Mouse (Mus musculus): ENCODE data around the gene Trp53i13. TPM values are rescaled to one million over a fixed set of nuclear protein-coding genes. Genes with fewer than 3 reads are reported as not detected.
A peak's percentile ranks its signal among the peaks of the same experiment; 100 is the strongest.

The Trp53i13 gene
- total and polyA plus RNA-seq, 2 experiments from 2014 or later: 7.5 to 11.5 TPM

DNA sequence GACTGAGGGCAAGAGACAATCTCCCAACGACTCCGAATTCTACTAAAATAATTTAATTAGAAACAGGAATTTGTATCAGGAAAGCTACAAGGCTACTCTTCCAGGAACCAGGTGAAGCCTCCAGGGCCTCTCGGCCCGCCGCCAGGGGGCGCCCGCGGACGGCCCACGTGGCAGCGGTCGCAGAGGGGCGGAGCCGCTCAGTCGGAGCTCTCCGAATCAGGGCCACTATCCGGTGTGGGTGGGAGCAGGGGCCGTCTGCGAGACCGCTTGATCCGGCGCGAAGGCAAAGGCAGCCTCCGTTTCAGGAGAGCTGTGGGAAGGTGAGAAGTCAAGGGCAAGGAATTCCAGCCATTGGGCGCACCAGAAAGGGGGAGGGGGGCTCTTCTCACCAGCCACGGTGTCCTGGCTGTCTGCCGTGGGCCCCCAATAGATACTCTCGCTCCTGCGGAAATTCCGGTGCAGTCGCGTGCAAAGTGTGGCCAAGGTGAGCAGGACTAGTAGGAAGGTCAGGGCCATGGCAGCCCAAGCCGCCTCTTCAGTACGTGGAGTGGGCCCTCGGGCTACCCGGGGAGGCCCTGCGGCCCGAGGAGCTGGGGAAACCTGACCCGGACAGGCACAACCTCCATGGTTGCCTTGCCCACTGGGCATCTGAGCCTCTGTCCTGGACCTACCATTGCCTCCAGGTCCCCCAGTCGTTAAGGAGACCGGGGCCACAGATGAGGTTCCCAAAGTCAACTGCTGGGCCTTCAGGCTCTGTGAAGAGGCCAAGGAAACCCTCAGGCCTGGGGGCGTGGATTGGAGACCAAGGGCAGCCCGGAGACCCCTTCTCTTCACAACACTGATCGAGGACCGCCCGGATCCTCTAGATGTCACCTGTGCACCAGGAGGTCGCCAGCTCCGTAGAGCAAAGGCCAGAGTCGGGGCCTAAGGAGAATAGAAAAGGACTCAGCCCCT, 7.4 kb downstream of the Trp53i13 start:
- H3K27me3 ChIP-seq (ENCODE audit: insufficient read depth, low read length): no peaks in the 10 kb centered on the region; the same call in 1 of the 2 replicates
- peak overlapping the region; percentile 65 for H3K4me2 ChIP-seq (ENCODE audit: low read depth, low read length, poor library complexity, severe bottlenecking)
- WGBS: 21% methylated on average over 49 of the region's 49 CpGs
- peaks cover 40% of the 10 kb centered on the region for H3K36me3 ChIP-seq (ENCODE audit: insufficient read depth, low read length)
- peak overlapping the region; percentile 56 for H3K9ac ChIP-seq (replicated peaks; ENCODE audit: low read length, poor library complexity, severe bottlenecking)
- H3K9me3 ChIP-seq (ENCODE audit: low read length): no peaks in the 10 kb centered on the region
- H3K27ac ChIP-seq (ENCODE audit: low read depth, low read length): no peak overlapping the region
- ATAC-seq (ENCODE audit: low FRiP score): peak; percentile 77
- H3K4me3 ChIP-seq (ENCODE audit: low read depth, low read length): peak overlapping the region; percentile 34
- peak; percentile 83 for DNase-seq (ENCODE audit: low spot score)
- TF ChIP-seq CTCF (IDR thresholded peaks at IDR 0.05): peak; percentile 92
- H3K4me1 ChIP-seq (ENCODE audit: insufficient read depth, low read length): peaks cover 11% of the 10 kb centered on the region

GRCm38 (mm10) chr11:77507426-77507825, 8.4 kb downstream of the Trp53i13 start:
- Histone ChIP-seq H3K4me2 (ENCODE audit: low read depth, low read length, poor library complexity, severe bottlenecking) (no peak overlapping the region), H3K4me1 (ENCODE audit: insufficient read depth, low read length) (peaks cover 6% of the 10 kb centered on the region), H3K9ac (replicated peaks; ENCODE audit: low read length, poor library complexity, severe bottlenecking) (no peak overlapping the region), H3K4me3 (ENCODE audit: low read depth, low read length) (no peak overlapping the region), H3K27ac (ENCODE audit: low read depth, low read length) (no peak overlapping the region), H3K27me3 (ENCODE audit: insufficient read depth, low read length) (no peaks in the 10 kb centered on the region; the same call in 1 of the 2 replicates), H3K9me3 (ENCODE audit: low read length) (no peaks in the 10 kb centered on the region), H3K36me3 (ENCODE audit: insufficient read depth, low read length) (peaks cover 49% of the 10 kb centered on the region)
- ATAC-seq (ENCODE audit: low FRiP score) (peak; percentile 47; the same call in 1 of the 2 replicates), DNase-seq (ENCODE audit: low spot score) (no peak)
- TF ChIP-seq CTCF (IDR thresholded peaks at IDR 0.05): no peak
- 73% methylated on average over 4 of the region's 4 CpGs for WGBS

DNA sequence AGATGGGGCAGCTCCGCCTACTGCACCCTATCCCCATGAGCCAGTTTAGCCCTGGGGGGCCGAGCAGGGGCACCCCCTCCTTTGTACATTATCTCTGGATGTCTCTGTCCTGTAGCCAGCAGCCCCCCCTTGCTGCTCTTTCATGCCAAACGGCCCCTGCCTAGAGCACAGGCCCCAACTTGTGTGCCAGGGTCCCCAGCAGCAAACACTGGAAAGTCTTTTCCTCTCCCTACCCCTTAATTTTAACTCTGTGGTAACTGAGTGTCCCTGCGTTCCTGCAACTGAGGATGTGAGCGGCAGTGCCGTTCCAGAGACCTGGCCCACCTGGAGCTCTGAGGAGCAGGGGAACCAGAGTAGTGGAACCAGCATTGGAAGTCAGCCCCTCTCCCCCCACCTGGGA, 8.8 kb downstream of the Trp53i13 start:
- Histone ChIP-seq H3K9ac (replicated peaks; ENCODE audit: low read length, poor library complexity, severe bottlenecking) (no peak overlapping the region), H3K4me2 (ENCODE audit: low read depth, low read length, poor library complexity, severe bottlenecking) (no peak overlapping the region), H3K27ac (ENCODE audit: low read depth, low read length) (no peak overlapping the region), H3K4me1 (ENCODE audit: insufficient read depth, low read length) (peaks cover 3% of the 10 kb centered on the region; the same call in 1 of the 2 replicates), H3K36me3 (ENCODE audit: insufficient read depth, low read length) (peaks cover 50% of the 10 kb centered on the region), H3K27me3 (ENCODE audit: insufficient read depth, low read length) (no peaks in the 10 kb centered on the region), H3K9me3 (ENCODE audit: low read length) (no peaks in the 10 kb centered on the region), H3K4me3 (ENCODE audit: low read depth, low read length) (no peak overlapping the region)
- WGBS: 79% methylated on average over 6 of the region's 6 CpGs
- no peak for ATAC-seq (ENCODE audit: low FRiP score)
- DNase-seq (ENCODE audit: low spot score): no peak
- TF ChIP-seq CTCF (IDR thresholded peaks at IDR 0.05): no peak

GRCm38 (mm10) chr11:77506273-77506672, 9.5 kb downstream of the Trp53i13 start:
- Histone ChIP-seq H3K4me2 (ENCODE audit: low read depth, low read length, poor library complexity, severe bottlenecking) (no peak overlapping the region), H3K4me1 (ENCODE audit: insufficient read depth, low read length) (peaks cover 3% of the 10 kb centered on the region; the same call in 1 of the 2 replicates), H3K9ac (replicated peaks; ENCODE audit: low read length, poor library complexity, severe bottlenecking) (no peak overlapping the region), H3K36me3 (ENCODE audit: insufficient read depth, low read length) (peaks cover 50% of the 10 kb centered on the region), H3K4me3 (ENCODE audit: low read depth, low read length) (no peak overlapping the region), H3K9me3 (ENCODE audit: low read length) (no peaks in the 10 kb centered on the region), H3K27ac (ENCODE audit: low read depth, low read length) (no peak overlapping the region), H3K27me3 (ENCODE audit: insufficient read depth, low read length) (no peaks in the 10 kb centered on the region)
- ATAC-seq (ENCODE audit: low FRiP score): no peak; the same call in 1 of the 2 replicates
- 81% methylated on average over 14 of the region's 14 CpGs for WGBS
- no peak for DNase-seq (ENCODE audit: low spot score)
- TF ChIP-seq CTCF (IDR thresholded peaks at IDR 0.05): no peak

DNA sequence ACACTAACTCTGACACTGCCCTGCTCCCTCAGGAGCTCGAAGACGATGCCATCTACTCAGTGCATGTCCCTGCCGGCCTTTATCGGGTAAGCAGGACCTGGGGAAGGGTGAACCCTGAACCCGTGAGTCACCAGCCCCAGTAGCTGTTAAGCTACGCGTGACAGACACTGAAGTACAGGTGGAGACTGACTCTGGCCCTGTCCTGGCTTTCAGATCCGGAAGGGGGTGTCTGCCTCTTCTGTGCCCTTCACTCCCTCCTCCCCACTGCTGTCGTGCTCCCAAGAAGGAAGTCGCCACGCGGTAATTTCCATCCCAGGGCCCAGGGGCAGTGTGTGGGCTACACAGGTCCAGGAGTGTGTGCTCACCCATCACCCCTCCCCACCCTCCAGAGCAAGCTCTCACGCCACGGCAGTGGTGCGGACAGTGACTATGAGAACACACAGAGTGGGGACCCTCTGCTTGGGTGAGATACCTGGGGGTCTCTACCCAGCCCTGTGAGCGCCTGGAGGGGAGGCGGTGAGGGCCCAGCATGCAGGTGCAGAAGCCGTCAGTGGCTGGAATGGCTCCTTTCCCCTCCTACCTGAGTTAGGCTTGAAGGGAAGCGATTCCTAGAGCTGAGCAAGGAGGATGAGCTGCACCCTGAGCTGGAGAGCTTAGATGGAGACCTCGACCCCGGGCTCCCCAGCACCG, 10.3 kb downstream of the Trp53i13 start:
- Histone ChIP-seq H3K9ac (replicated peaks; ENCODE audit: low read length, poor library complexity, severe bottlenecking) (no peak overlapping the region), H3K4me2 (ENCODE audit: low read depth, low read length, poor library complexity, severe bottlenecking) (no peak overlapping the region), H3K4me3 (ENCODE audit: low read depth, low read length) (no peak overlapping the region), H3K9me3 (ENCODE audit: low read length) (no peaks in the 10 kb centered on the region), H3K4me1 (ENCODE audit: insufficient read depth, low read length) (peaks cover 3% of the 10 kb centered on the region; the same call in 1 of the 2 replicates), H3K36me3 (ENCODE audit: insufficient read depth, low read length) (peaks cover 59% of the 10 kb centered on the region), H3K27me3 (ENCODE audit: insufficient read depth, low read length) (no peaks in the 10 kb centered on the region), H3K27ac (ENCODE audit: low read depth, low read length) (no peak overlapping the region)
- WGBS: 89% methylated on average over 22 of the region's 22 CpGs
- ATAC-seq (ENCODE audit: low FRiP score) (no peak), DNase-seq (ENCODE audit: low spot score) (no peak)
- TF ChIP-seq CTCF (IDR thresholded peaks at IDR 0.05): no peak

Data from midbrain, postnatal 0 days (tissue).